Mouse (Mus musculus): Measurements from ENCODE around the gene Cd63.

The Cd63 gene

DNA sequence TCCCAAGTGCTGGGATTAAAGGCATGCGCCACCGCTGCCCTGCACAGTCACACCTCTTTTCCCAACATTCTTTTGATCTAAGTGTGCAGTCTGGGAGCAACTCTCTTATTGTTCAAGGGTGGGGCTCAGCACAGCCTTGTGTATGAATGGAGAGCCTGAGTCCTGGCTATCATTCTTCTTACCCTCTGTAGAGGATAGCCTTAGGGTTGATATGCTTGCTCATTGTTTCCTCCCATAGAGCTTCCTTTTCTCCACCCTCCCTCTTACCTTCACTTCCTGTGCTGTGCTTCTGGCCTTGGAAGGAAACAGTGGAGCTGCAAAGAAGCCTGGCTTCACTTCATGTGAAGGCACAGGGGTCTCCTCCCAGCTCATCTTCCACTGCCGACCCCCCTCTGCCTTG is at the start of gene Cd63:
TSS of gene Cd63 (plus strand) at position 292 of the 400 bp plus-strand sequence.
- no peak for DNase-seq

DNA sequence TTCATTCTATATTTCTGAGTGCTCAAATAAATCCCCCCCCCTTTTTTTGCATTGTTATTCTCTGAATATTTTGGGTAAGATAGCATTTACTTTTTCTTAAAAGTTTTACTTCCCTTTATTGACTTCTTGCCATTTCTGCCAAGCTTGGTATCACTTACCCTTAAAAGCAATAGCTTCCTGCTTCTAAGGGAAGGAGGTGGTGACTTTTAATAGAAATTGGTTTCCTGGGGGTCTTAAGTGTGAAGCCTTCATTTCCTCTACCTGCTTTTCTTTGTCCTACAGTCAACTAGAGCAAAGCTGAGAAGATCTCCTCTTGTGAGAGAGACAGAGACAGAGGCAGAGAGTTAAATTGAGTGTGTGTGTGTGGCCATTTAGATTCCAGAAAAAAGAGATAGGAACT is 39.6 kb upstream of the Cd63 start:
- DNase-seq = no peak

DNA sequence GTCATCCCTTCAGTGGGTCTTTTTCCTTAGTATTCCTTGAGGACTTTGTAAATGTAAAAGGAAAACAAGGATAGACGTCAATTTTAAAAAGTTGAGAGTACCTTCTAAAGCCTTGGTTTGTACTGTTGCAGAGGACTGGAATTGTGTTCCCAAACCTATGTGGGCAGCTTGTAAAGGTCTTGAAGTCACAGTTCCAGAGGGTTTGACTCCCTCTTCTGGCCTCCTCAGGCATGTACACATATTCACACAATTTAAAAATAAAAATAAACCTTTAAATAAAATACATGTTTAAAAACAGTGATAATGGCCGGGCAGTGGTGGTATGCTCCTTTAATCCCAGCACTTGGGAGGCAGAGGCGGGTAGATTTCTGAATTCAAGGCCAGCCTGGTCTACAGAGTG is 34.7 kb upstream of the Cd63 start:
- DNase-seq = no peak

DNA sequence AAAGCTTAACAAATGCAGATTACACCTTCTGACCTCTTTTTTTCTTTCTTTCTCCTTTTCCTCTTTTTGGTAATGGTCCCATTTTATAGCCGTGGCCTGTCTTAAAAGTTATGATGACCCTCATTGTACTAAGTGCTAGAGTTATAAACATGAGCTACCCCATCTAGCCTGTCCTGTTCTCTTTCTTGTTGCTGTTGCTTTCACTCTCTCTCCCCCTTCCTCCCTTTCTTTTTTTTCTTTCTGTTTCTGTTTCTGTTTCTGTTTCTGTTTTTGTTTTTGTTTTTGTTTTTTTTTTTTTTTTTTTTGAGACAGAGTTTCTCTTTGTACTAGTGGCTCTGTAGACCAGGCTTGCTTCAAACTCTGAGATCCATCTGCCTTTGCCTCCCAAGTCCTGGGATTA is 34.3 kb upstream of the Cd63 start:
- no peak for DNase-seq

DNA sequence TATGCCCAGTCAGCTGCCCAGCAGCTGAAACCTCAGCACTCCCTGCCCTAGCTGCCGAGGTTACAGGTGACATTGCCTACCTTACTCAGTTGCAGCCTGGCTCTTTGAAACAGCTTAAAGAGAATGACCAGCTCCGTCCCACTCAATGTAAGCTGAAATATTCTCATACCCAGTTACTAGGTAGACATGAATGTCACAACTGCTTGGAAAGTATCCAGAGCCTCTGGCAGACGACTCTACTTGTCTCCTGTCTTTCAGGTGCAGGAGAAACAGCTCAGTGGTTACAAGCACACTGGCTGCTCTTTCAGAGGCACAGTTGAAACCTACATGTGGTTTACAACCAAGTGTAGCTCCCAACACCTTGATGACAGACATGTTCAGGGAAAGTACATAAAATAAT is 30.4 kb upstream of the Cd63 start:
- DNase-seq = no peak

DNA sequence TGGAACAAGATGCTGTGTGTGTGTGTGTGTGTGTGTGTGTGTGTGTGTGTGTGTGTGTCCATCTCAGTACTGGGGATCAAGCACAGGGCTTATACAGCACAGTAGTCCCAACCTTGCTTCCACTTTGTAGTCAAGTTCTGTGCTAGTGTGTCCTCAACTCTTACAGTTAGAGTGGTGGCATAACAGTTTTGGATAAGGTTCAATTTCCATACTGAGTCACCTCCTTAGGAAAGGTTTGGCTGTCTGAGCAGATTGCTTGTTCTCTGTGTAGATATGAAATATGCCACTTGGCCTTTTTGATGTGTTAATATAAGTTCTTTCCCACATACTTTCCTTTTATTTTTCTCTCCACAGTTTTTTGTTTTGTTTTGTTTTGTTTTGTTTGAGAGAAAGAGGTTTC is 22.5 kb upstream of the Cd63 start:
- DNase-seq = no peak

DNA sequence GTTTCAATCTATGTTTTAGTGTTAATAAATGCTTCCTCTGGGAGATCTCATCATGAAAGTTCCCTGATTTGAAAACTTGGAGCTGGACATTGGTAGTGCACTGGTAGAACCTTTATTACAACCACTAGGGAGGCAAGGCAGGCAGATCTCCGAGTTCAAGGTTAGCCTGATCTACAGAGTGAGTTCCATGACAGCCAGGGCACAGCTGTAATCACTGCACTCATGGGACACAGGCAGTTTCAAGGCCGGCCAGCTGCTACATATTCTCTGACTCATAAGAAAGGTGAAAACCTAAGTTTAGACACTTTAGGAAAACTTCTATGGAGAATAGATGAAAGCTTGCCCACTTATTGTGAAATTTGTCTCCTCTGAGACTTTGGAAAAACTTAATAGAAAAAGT is 22.0 kb upstream of the Cd63 start:
- DNase-seq = no peak

GRCm38 (mm10) chr10:128882067-128882466 is 18.7 kb upstream of the Cd63 start:
- no peak for DNase-seq

GRCm38 (mm10) chr10:128888941-128889827 is 11.6 kb upstream of the Cd63 start:
- no peak for DNase-seq

DNA sequence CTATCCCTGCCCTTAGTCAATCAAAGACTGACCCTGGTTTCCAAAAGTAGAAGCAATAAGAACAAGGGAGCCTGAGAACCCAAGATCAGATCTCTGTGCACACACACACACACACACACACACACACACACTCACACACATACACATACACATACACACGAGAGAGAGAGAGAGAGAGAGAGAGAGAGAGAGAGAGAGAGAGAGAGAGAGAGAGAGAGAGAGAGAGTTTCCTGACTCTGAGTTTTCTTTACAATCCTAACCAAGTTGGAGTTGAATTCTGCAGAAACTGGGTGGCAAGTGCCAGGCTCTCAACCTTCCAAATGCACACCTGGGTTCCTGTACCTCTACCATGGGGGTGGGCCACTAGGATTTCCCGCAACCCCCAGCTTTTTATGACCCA is 10.9 kb upstream of the Cd63 start:
- DNase-seq = no peak

DNA sequence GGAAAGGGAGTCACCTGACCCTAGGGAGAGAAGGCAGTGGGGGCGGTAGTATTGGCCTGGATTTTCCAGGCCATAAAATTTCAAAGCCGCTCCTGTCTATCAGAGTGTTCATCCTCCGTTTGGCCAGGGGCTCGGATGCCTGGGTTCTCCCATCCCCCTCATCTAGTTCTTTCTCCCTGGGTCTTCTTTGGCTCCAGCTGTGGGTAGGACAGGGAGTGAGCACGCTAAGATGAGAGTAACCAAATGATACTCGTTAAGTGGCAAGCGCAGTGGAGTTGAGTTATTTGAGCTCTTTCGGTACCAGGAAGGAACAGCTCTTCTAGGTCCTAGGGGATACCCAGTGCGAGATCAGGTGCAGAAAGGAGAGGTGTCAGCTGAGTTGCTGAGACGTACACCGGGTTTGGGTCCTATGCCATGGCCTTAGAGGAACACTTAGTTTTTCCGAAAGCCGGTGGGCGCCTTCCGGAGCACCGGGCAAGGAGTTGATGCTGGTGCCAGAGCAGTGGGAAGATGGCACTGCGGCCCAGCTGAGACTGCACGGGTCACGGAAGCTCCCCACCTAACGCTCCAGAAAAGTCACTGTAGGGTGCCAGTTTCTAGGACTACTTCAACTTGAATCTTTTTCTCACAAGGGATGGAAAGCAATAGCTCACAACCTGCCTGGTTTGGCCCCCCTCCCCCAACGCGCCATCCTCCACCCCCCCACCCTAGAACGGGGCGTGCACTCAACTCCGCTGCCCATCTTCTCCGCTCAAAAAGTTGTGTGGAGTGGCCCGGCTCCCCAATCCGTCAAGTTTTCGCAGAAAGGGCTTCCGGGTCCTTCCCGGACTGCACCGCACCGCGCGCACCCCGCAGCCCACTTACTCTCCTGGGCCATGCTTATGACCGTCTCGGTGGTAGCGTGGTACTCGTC is 10.2 kb upstream of the Cd63 start:
- peak in 1 of 2 experiments; percentile 37 for DNase-seq

DNA sequence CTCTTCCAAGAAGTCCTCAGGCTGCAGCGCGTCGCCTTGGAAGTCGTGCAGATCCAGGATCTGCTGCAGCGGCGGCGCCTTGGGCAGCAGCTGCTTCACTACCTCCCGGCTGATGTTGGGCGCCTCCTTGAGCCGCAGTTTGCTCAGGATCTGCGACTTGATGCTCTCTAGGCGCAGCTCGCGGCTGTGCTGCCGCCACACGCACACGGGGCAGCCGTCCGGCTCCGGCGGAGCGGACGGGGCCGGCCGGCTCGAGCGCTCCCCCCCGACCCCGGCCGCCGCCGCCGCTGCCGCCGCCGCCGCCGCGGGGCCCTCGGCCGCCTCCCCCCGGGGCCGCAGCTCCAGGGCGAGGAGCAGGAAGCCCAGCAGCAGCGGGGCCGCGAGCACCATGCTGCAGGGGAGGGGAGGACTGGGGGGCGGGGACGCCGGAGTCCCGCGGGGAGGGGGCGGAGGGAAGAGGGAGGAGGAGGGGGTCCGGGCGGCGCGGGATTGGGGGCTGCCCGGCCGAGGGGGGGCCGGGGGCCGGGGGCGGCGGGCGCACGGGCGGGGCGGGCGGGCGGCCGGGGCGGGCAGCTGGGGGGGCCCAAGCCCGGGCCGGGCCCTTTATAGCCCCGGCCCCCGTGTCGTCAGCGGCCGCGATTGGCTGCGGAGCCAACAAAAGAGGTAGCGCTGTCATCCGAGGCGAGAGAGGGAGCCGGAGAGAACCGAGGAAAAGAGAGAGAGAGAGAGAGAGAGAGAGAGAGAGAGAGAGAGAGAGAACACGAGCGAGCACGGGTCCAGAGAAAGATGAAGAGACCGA is 9.3 kb upstream of the Cd63 start, which contains the start of gene Gdf11:
TSS of gene Gdf11 (minus strand) at position 423 of the 799 bp plus-strand sequence.
- peak; percentile 63 to 69 for DNase-seq

DNA sequence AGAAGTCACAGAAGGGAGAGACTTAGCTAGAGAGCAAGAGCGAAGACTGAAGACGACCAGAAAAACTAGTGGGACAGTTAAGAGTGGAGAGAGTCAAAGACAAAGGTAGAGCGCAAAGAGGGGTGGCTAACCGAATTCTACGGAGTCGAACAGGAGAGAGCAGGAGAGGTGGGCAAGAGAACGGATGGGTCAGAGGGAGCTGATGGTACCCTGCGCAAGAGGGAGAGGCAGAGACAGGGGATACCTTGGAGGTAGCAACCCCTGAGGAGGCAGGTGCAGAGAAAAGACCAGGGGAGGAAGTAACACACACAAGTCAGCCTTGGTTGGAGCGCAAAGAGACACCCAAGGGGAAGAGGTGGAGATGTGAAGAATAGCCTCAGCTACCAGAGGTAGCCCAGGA is 8.5 kb upstream of the Cd63 start:
- no peak for DNase-seq

DNA sequence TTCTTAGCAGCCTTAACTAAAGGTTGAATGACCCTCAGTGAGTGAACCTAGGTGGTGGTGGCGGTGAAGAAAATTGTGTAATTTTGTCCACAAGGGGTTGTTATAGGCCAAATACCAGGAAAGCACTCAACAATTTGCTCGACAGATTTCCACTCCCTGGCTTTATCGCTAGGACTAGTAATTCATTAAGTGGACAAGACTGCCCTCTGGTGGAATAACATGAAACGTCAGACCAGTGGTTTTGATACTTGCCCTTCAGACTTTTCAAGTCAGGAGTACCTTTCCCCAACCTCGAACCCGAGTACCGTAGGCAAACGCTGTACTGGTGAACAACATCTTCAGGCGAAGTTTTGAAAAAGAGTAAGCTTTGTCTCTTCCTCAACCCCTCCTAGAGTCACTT is 5.4 kb upstream of the Cd63 start:
- DNase-seq = peak in 1 of 2 experiments; percentile 67

DNA sequence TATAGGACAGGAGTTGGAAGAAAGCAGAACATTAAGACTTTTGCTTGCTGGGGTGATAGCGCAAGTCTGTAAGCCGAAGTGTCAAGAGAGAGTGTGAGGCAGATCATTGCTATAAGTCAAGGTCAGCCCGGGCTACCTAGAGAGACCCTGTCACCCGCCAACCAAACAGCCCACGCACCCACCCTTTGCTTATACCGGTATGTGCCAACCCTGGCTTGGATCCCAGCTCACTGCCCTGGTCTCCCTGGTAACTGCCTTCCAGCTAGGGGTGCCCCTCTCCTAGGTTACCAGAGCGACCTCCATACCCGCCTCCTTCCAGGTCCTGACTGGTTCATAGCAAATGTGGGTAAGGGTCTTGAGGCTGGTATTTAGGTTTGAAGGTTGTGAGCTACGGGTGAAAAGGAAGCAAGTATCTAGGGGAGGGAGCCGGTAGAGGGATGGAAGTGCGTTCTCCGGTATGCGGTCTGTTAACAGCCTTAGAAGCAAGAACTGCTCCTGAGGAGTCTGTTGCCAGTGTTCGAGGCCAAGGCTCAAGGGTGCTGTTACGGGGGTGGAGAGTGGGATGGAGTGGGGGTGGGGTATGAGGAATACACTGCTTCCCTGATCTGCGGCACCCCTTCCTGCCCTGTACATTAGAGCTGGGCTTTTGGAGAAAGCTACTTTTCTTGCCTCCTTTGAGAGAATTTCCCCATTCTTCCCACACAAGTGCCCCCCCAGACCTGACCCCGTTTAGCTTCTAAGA is 4.7 kb upstream of the Cd63 start:
- DNase-seq = no peak

GRCm38 (mm10) chr10:128896807-128897206 is 4.0 kb upstream of the Cd63 start:
- DNase-seq = no peak

DNA sequence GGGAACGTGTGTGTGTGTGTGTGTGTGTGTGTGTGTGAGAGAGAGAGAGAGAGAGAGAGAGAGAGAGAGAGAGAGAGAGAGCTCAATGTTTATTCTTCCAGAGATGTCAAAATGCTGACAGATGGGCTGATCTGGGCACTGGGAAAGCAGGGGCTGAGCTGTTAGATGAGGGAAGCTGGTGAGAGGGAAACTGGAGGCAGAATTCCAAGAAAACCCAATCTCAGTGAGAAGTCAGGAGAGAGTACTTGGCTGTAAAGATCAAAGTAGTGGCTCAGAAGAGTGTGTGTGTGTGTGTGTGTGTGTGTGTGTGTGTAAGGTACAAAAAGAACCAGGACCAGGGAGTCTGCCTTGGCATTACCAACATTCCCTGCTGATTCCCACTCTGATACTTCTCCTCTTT is 3.3 kb upstream of the Cd63 start:
- DNase-seq = no peak

- no peak for DNase-seq
Measured at GRCm38 (mm10) chr10:128899759-128900490, 864 bp upstream of the Cd63 start.

DNA sequence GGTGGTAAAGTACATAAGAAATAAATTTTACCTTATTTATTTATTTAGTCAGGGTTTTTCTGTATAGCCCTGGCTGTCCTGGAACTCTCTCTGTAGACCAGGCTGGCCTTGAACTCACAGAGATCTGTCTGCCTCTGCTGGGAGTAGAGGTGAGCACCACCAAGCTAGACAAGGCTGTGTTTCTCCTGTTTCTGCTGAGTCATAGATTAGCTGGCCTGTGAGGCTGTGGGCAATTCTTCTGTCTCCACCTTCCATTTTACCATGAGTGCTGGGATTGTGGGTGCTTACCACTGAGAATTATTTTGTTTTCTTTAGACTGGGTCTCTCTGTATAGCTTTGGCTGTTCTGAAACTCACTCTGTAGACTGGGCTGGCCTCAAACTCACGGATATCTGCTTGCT is 620 bp downstream of the Cd63 start:
- DNase-seq = no peak

GRCm38 (mm10) chr10:128902409-128902988 is 1.7 kb downstream of the Cd63 start:
- no peak for DNase-seq

DNA sequence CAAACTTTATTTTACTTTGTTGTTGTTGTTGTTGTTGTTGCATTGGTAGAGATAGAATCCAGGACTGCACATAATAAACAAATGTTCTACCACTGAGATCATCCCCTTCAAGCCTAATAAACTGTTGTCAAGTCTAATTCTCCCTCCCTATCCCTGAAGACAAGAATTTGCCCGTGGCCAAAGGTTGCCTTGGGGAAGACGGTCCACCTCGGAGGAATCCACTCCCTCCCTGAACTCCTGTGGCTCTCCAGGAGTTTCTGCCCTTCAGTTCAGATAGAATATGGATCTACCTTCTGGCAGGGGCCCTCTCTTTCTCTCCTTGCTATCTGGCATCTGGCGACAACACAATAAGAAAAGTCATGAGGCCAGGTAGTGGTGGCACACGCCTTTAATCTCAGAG is 4.0 kb downstream of the Cd63 start:
- no peak for DNase-seq
